Mouse (Mus musculus) urinary bladder, adult 2 months (tissue): Measurements from ENCODE around the gene Slc41a3. TPM values are rescaled to one million over a fixed set of nuclear protein-coding genes. Genes with fewer than 3 reads are reported as not detected.
"Not testable (repeated sequence)": the region's sequence is repeated elsewhere in the genome, so short reads cannot be mapped to it uniquely, and the experiment has no call there.

ENCODE experiments used
- DNase-seq: peaks from one replicate; pipeline ENCODE4 v3.0.0; 2022; ENCODE audit warnings: low spot score
- polyA plus RNA-seq: library from polyadenylated mRNA; depleted of rRNA; stranded (reverse); fragments of >200 nt; gene quantifications from 2 replicates; pipeline ENCODE4 v1.2.3, GENCODE M21; 2012

Slc41a3 gene
- polyA plus RNA-seq, 1 experiment, result 6.9 TPM

- no peak for DNase-seq
These were observed 19.7 kb downstream of the Slc41a3 start for GRCm38 (mm10) chr6:90624184-90624583.

GRCm38 (mm10) chr6:90624733-90625132 is 20.2 kb downstream of the Slc41a3 start:
- no peak for DNase-seq

GRCm38 (mm10) chr6:90625207-90625994 is 20.9 kb downstream of the Slc41a3 start:
- DNase-seq, result no peak

GRCm38 (mm10) chr6:90627556-90627955 is 23.0 kb downstream of the Slc41a3 start:
- DNase-seq, result no peak

- no peak for DNase-seq
These were observed 25.0 kb downstream of the Slc41a3 start for GRCm38 (mm10) chr6:90629506-90629905.

GRCm38 (mm10) chr6:90630427-90630826 is 25.9 kb downstream of the Slc41a3 start:
- no peak for DNase-seq

- not testable (repeated sequence) for DNase-seq
These were observed 28.0 kb downstream of the Slc41a3 start for GRCm38 (mm10) chr6:90632526-90632925.

GRCm38 (mm10) chr6:90635081-90635480 is 30.6 kb downstream of the Slc41a3 start:
- no peak for DNase-seq

- DNase-seq, result no peak
These were observed 31.1 kb downstream of the Slc41a3 start for GRCm38 (mm10) chr6:90635611-90636010.

GRCm38 (mm10) chr6:90643057-90643456 is 38.5 kb downstream of the Slc41a3 start:
- DNase-seq, result no peak

- DNase-seq, result no peak
These were observed 40.4 kb downstream of the Slc41a3 start for GRCm38 (mm10) chr6:90644965-90645364.

- DNase-seq, result no peak
These were observed 43.9 kb downstream of the Slc41a3 start for GRCm38 (mm10) chr6:90648391-90648790.

GRCm38 (mm10) chr6:90649279-90649678 is 44.8 kb downstream of the Slc41a3 start:
- DNase-seq, result no peak

- DNase-seq, result no peak
These were observed 46.1 kb downstream of the Slc41a3 start for GRCm38 (mm10) chr6:90650634-90651033.

GRCm38 (mm10) chr6:90653736-90654135 is 49.2 kb downstream of the Slc41a3 start:
- DNase-seq, result no peak

GRCm38 (mm10) chr6:90656344-90656850 is 51.9 kb downstream of the Slc41a3 start:
- DNase-seq, result not testable (repeated sequence)

- DNase-seq, result no peak
These were observed 55.4 kb downstream of the Slc41a3 start for GRCm38 (mm10) chr6:90659913-90660312.

GRCm38 (mm10) chr6:90660398-90661028 is 56.0 kb downstream of the Slc41a3 start:
- DNase-seq, result no peak

- DNase-seq, result no peak
These were observed 56.5 kb downstream of the Slc41a3 start for GRCm38 (mm10) chr6:90661029-90661399.

GRCm38 (mm10) chr6:90662148-90662547 is 57.6 kb downstream of the Slc41a3 start:
- no peak for DNase-seq

- DNase-seq, result no peak
These were observed 59.2 kb downstream of the Slc41a3 start for GRCm38 (mm10) chr6:90663736-90664135.

GRCm38 (mm10) chr6:90668693-90669092 is 64.2 kb downstream of the Slc41a3 start:
- no peak for DNase-seq

GRCm38 (mm10) chr6:90678759-90679158 is 74.2 kb downstream of the Slc41a3 start:
- DNase-seq, result no peak
